Mouse (Mus musculus) left cerebral cortex, adult 18-20 months (tissue): ENCODE results near the gene Zfp459. TPM values are rescaled to one million over a fixed set of nuclear protein-coding genes. Genes with fewer than 3 reads are reported as not detected.
A peak's percentile ranks its signal among the peaks of the same experiment; 100 is the strongest.
"Not testable (repeated sequence)": the region's sequence is repeated elsewhere in the genome, so short reads cannot be mapped to it uniquely, and the experiment has no call there.

Experiments used
- DNase-seq, 2 experiments: peaks; one replicate each; pipeline ENCODE4 v3.0.0; 2021 to 2022; ENCODE audit warnings: low spot score in 2 of 2, mixed read lengths in 1 of 2
- long read RNA-seq, 2 experiments: library from polyadenylated mRNA; stranded (forward); transcript quantifications; one replicate each; pipeline ENCODE4 v2.0.0; 2021
- total RNA-seq, 2 experiments: library from RNA; stranded (reverse); gene quantifications; 2 replicates each; pipeline ENCODE4 v1.2.3; 2021

Zfp459 gene
- total RNA-seq, result 1 to 10 TPM; 3.9 to 5.0 TPM
- long read RNA-seq, experiment 1, partial matches to known transcripts, result 0 of 2 reads
- long read RNA-seq, experiment 1, other reads (novel, unspliced or antisense), result 1 of 2 reads
- long read RNA-seq, experiment 2, partial matches to known transcripts, result 0 of 2 reads
- long read RNA-seq, experiment 2, other reads (novel, unspliced or antisense), result 1 of 2 reads

GRCm38 (mm10) chr13:67421207-67421857 is at the start of gene Zfp459:
Gene Zfp459, minus strand, starts transcription at chr13:67421418.
- DNase-seq, result peak; percentile 50 to 51

DNA sequence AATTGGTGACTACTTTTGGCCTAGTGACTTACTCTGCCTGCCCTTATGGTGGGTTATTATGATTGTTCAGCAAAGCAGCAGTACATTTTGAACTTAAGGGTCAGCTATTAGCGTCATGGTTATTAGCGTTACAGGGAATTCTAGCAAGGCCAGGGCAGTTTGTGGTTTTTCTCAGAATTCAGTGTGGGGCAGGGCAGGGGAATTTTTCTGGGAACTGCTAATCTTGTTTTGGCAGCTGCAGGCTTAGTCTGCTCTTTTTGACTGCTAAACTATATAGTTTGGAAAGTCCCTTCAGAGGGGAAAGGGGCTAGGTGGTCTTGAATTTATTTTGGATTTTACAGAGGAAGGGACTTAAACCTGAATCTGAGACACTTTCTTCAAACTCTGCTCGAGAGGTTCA is 48.1 kb upstream of the Zfp459 start:
- DNase-seq, result no peak

- not testable (repeated sequence) for DNase-seq
Observed at GRCm38 (mm10) chr13:67463506-67464185, 42.4 kb upstream of the Zfp459 start.

DNA sequence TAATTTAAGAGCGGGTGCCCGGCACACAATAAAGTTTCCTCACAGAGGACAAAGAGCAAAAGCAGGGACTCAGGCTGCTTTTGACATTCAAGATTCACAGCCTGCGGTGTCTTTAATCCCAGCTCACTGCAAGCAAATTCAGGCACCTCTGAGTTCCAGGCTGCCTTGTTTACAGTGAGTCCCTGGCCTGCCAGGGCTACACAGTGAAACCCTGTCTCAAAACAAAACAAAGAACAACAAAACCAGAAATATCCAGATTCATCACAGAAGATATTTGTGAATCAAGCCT is 30.7 kb upstream of the Zfp459 start:
- DNase-seq, result no peak

- DNase-seq, result peak; percentile 92 to 93
Observed at GRCm38 (mm10) chr13:67451172-67452020, 30.2 kb upstream of the Zfp459 start, which contains the start of gene Zfp874a. Gene Zfp874a, minus strand, starts transcription at chr13:67451624.

GRCm38 (mm10) chr13:67437095-67437494 is 15.9 kb upstream of the Zfp459 start:
- not testable (repeated sequence) for DNase-seq

DNA sequence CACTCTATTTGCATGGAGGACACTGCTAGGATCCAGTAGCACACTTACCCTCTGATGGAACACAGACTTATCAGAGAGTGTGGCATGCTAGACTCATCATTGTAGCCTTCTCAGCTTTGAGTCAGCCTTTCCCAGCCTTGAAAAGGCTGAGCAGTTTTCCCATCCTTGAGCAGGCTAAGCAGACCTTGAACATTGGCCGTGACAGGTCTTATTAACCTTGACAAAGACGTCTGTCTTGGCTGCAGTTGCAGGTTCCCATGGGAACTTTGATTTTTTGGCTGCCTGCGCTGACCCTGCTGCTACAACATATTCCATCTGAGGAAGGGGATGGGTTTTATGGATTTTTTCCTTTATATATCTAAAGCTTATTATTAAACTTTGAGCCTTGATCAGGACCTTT is 6.9 kb upstream of the Zfp459 start:
- no peak for DNase-seq

GRCm38 (mm10) chr13:67425699-67426098 is 4.5 kb upstream of the Zfp459 start:
- not testable (repeated sequence) for DNase-seq

DNA sequence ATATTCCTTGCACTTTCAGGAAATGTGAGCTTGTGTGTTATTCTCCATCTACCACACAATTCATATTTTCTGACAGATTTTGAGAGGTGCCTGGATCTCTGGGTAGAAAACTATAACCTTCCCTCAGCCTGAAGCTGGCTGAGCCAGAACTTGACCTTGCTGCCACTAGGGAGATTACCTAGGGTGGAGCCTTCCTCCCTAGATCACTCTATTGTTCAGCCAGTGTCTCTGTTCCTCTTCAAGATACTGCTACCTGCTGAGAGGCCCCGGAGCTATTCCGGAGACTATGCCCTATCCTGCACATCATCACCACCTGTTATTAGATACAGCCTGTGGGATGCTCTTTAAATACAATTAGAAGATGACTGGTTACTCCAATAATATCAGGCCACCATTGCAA is 1.3 kb upstream of the Zfp459 start:
- not testable (repeated sequence) for DNase-seq

- DNase-seq, result peak; percentile 4 to 5
Observed at GRCm38 (mm10) chr13:67420558-67421206, 536 bp downstream of the Zfp459 start.

- no peak for DNase-seq
Observed at GRCm38 (mm10) chr13:67416811-67417210, 4.4 kb downstream of the Zfp459 start.

DNA sequence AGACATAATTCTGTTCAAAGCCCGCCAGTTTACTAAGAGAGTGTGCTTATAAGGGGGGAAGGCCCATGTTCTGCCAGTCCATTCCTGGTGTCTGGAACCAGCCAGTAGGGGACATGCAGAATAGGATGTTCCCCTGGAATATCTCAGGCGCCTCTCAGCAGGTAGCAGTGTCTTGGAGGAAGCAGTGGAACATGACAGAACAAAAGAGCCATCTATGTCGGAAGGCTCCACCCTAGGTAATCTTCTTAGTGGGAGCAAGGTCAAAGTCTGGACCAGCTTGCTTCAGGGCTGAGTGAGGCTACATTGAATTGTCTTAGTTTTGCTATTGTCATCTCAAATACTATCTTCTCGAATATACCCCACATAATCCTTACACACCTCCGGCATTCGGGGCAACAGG is 5.5 kb downstream of the Zfp459 start:
- no peak for DNase-seq

DNA sequence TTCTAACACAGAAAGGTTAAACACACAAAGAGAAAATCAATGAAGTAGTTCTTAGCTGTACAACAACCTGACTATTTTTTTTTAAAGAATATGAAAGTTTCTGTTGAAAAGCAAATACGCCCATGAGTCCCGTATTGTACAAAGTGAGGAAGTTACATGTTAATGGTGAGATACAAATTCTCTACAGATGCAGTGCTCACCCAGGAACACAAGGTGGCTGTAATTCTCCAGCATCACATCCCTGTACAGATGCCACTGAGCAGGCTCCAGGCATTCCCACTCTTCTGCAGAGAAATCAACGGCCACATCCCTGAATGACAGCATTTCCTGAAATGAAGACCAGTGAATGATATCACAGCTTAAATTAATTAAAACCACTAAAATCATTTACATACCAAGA is 7.6 kb downstream of the Zfp459 start:
- DNase-seq, result not testable (repeated sequence)

- peak; percentile 67 to 71 for DNase-seq
Observed at GRCm38 (mm10) chr13:67399183-67399903, 21.9 kb downstream of the Zfp459 start, which contains the start of gene Zfp429. Gene Zfp429, minus strand, starts transcription at chr13:67399819.

GRCm38 (mm10) chr13:67376255-67376654 is 45.0 kb downstream of the Zfp459 start:
- not testable (repeated sequence) for DNase-seq

DNA sequence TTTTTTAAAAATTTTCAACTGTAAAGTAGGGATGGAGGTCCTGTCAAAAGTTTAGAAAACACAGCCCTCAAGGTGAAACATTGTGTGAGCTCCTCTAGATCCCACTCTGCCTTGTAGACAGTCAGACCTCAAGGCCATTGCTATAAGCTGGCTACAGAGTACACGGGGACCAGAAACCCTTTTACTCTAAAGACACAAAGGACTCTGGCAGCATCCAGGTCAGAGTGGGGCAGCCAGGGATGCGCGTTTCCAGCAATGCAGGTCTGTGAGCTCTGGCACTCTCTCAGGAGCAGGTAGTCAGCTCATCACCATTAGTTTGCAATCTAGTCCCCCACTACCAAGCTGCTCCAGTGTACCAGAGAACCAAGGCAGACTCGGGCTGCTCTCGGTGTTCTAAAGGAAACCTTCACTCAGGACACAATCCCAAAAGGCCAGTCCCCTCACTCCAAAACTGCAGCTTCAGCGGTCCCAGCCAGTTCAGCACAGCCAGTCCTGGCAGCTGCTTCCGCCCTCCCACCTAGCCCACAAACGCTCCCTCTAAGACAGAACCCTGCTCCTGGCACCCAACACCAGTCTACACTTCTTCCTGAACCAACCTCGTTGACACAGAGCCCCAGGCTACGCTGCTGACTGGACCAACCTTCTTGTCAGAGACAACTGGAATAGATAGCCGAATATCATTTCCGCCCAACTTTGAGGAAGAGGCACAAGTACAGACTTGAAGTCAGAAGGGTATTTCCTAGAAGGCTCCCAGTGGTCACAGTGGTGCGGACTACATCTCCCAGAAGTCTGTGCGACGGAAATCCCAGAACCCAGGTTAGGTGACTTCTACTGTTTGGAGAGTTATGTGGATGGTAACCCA is 45.9 kb downstream of the Zfp459 start, which contains the start of the genes Gm28041 and Zfp456:
TSS of gene Gm28041 (minus strand) at position 684 of the 862 bp plus-strand sequence.
TSS of gene Zfp456 (minus strand) at position 761 of the 862 bp plus-strand sequence.
- peak; percentile 63 to 66 for DNase-seq

- DNase-seq, result peak; percentile 90 to 95
Observed at GRCm38 (mm10) chr13:67360131-67360744, 61.0 kb downstream of the Zfp459 start, which contains the start of the genes Gm28044 and Zfp953. Gene Gm28044, minus strand, starts transcription at chr13:67360536. Gene Zfp953, minus strand, starts transcription at chr13:67360605.
